Mouse (Mus musculus): ENCODE measurements around the gene Igf1r. TPM values are rescaled to one million over a fixed set of nuclear protein-coding genes. Genes with fewer than 3 reads are reported as not detected.
"Not testable (repeated sequence)": the region's sequence is repeated elsewhere in the genome, so short reads cannot be mapped to it uniquely, and the experiment has no call there.

Igf1r gene
- total RNA-seq, 2 experiments from 2014 or later: 8.0 to 8.3 TPM

GRCm38 (mm10) chr7:68272607-68273006 lies 320.0 kb downstream of the Igf1r start:
- intact Hi-C loops (cut with DNase I): no loop called here
- no peak overlapping the region for H3K4me3 ChIP-seq
- no peak for TF ChIP-seq CTCF (IDR thresholded peaks at IDR 0.05)
- H3K27ac ChIP-seq: no peak overlapping the region
- DNase-seq: no peak

GRCm38 (mm10) chr7:68273515-68273914 lies 320.9 kb downstream of the Igf1r start, which contains the start of gene Fam169b:
TSS of gene Fam169b (plus strand) at chr7:68273839.
- no peak within 1 kb of the TSS for H3K4me3 ChIP-seq
- DNase-seq: no peak
- no peak within 1 kb of the TSS for H3K27ac ChIP-seq
- intact Hi-C loops (cut with DNase I): no loop called here
- no peak for TF ChIP-seq CTCF (IDR thresholded peaks at IDR 0.05)

GRCm38 (mm10) chr7:68274218-68274617 lies 321.6 kb downstream of the Igf1r start:
- TF ChIP-seq CTCF (IDR thresholded peaks at IDR 0.05): no peak
- no peak overlapping the region for H3K4me3 ChIP-seq
- H3K27ac ChIP-seq: no peak overlapping the region
- no peak for DNase-seq
- intact Hi-C loops (cut with DNase I): no loop called here

- Histone ChIP-seq H3K4me3 (no peak overlapping the region), H3K27ac (no peak overlapping the region)
- DNase-seq: no peak
- intact Hi-C loops (cut with DNase I): no loop called here
- TF ChIP-seq CTCF (IDR thresholded peaks at IDR 0.05): no peak
Measured at GRCm38 (mm10) chr7:68274951-68275350, 322.3 kb downstream of the Igf1r start.

GRCm38 (mm10) chr7:68275445-68275837 lies 322.8 kb downstream of the Igf1r start:
- intact Hi-C loops (cut with DNase I); H3K27ac ChIP-seq; DNase-seq: not testable (repeated sequence)
- peak overlapping the region; percentile 54; the same call in 1 of the 2 replicates for H3K4me3 ChIP-seq

GRCm38 (mm10) chr7:68275838-68276731 lies 323.5 kb downstream of the Igf1r start:
- Histone ChIP-seq H3K27ac (peak overlapping the region; percentile 78), H3K4me3 (peak overlapping the region; percentile 54)
- no peak for DNase-seq
- TF ChIP-seq CTCF (IDR thresholded peaks at IDR 0.05): no peak
- intact Hi-C loops (cut with DNase I): no loop called here

GRCm38 (mm10) chr7:68277054-68277896 lies 324.6 kb downstream of the Igf1r start:
- peak; percentile 52 for DNase-seq
- intact Hi-C loops (cut with DNase I): no loop called here
- TF ChIP-seq CTCF (IDR thresholded peaks at IDR 0.05): no peak
- Histone ChIP-seq H3K4me3 (peak overlapping the region; percentile 26), H3K27ac (peak overlapping the region; percentile 78)

- H3K4me3 ChIP-seq: no peak overlapping the region
- peak overlapping the region; percentile 78 for H3K27ac ChIP-seq
Measured at GRCm38 (mm10) chr7:68277897-68278270, 325.3 kb downstream of the Igf1r start.

GRCm38 (mm10) chr7:68278385-68278784 lies 325.8 kb downstream of the Igf1r start:
- H3K27ac ChIP-seq: peak overlapping the region; percentile 78; the same call in 1 of the 2 replicates
- intact Hi-C loops (cut with DNase I): no loop called here
- no peak for TF ChIP-seq CTCF (IDR thresholded peaks at IDR 0.05)
- no peak for DNase-seq
- H3K4me3 ChIP-seq: no peak overlapping the region

More at GRCm38 (mm10) chr7:68277897-68278270, 325.3 kb downstream of the Igf1r start:
- intact Hi-C loops (cut with DNase I): no loop called here
- no peak for DNase-seq
- no peak for TF ChIP-seq CTCF (IDR thresholded peaks at IDR 0.05)

- DNase-seq: no peak
- no peak overlapping the region for H3K27ac ChIP-seq
- intact Hi-C loops (cut with DNase I): no loop called here
- no peak for TF ChIP-seq CTCF (IDR thresholded peaks at IDR 0.05)
- no peak overlapping the region for H3K4me3 ChIP-seq
Measured at GRCm38 (mm10) chr7:68278908-68279307, 326.3 kb downstream of the Igf1r start.

GRCm38 (mm10) chr7:68279481-68279880 lies 326.9 kb downstream of the Igf1r start:
- DNase-seq: no peak
- intact Hi-C loops (cut with DNase I): no loop called here
- Histone ChIP-seq H3K27ac (no peak overlapping the region), H3K4me3 (no peak overlapping the region)
- TF ChIP-seq CTCF (IDR thresholded peaks at IDR 0.05): no peak

GRCm38 (mm10) chr7:68280352-68280869 lies 327.8 kb downstream of the Igf1r start:
- Histone ChIP-seq H3K4me3 (no peak overlapping the region), H3K27ac (no peak overlapping the region)
- TF ChIP-seq CTCF (IDR thresholded peaks at IDR 0.05): no peak
- intact Hi-C loops (cut with DNase I): no loop called here
- no peak for DNase-seq

- Histone ChIP-seq H3K4me3 (no peak overlapping the region), H3K27ac (no peak overlapping the region)
- DNase-seq: no peak
- no peak for TF ChIP-seq CTCF (IDR thresholded peaks at IDR 0.05)
- intact Hi-C loops (cut with DNase I): no loop called here
Measured at GRCm38 (mm10) chr7:68281341-68281740, 328.7 kb downstream of the Igf1r start.

All from gastrocnemius, adult 2 months (tissue).